Mouse (Mus musculus) CH12.LX (cell line): ENCODE measurements around the gene Sh2d4b. TPM values are rescaled to one million over a fixed set of nuclear protein-coding genes. Genes with fewer than 3 reads are reported as not detected.

Experiments
- DNase-seq: peaks from one replicate; pipeline ENCODE4 v3.0.0-alpha.2; 2013; ENCODE audit errors: extremely low read depth
- H3K27ac ChIP-seq: 2 replicates; pipeline ENCODE4 v1.5.1; 2012; ENCODE audit warnings: low read depth, mild to moderate bottlenecking, control low read depth, moderate library complexity; ENCODE audit not compliant: insufficient read depth
- H3K27me3 ChIP-seq: replicated peaks from 2 replicates; pipeline ENCODE3; 2012; ENCODE audit warnings: inconsistent platforms
- H3K36me3 ChIP-seq, 2 experiments: replicated peaks in 1 of 2; 2 replicates each; pipeline versions ENCODE3 to v1.6.1; 2012; ENCODE audit warnings: inconsistent platforms in 1 of 2, low read length in 1 of 2, mild to moderate bottlenecking in 1 of 2, mixed read lengths in 1 of 2, moderate library complexity in 1 of 2; ENCODE audit not compliant: control insufficient read depth in 1 of 2, insufficient read depth in 1 of 2
- H3K4me1 ChIP-seq, 2 experiments: 2 replicates each; pipeline ENCODE4 v1.6.1; 2012; ENCODE audit warnings: inconsistent platforms in 1 of 2, moderate library complexity in 1 of 2; ENCODE audit not compliant: insufficient read depth in 2 of 2, control insufficient read depth in 1 of 2
- H3K4me2 ChIP-seq: 2 replicates; pipeline ENCODE4 v1.6.1; 2012; ENCODE audit warnings: low read depth, mild to moderate bottlenecking, control low read depth; ENCODE audit not compliant: poor library complexity, insufficient read depth, severe bottlenecking
- H3K4me3 ChIP-seq, 3 experiments: fragments of 150-350 bp in 1 of 3; sonication (generic) in 1 of 3; replicated peaks in 1 of 3; 2 replicates each; pipeline versions ENCODE3 to v1.5.1; 2011 to 2012; ENCODE audit warnings: low read depth in 2 of 3, low read length in 2 of 3, mild to moderate bottlenecking in 2 of 3, moderate library complexity in 2 of 3, control low read depth in 1 of 3, improper control_type of control experiment in 1 of 3, inconsistent platforms in 1 of 3, mixed read lengths in 1 of 3; ENCODE audit not compliant: poor library complexity in 1 of 3
- H3K79me2 ChIP-seq: replicated peaks from 2 replicates; pipeline ENCODE4 v1.6.1; 2012; ENCODE audit warnings: mild to moderate bottlenecking, moderate library complexity; ENCODE audit not compliant: control insufficient read depth, poor library complexity, insufficient read depth, severe bottlenecking; ENCODE audit errors: extremely low read depth
- H3K9ac ChIP-seq: 2 replicates; pipeline ENCODE4 v1.6.1; 2012; ENCODE audit warnings: low read depth, mild to moderate bottlenecking, control low read depth, moderate library complexity; ENCODE audit not compliant: insufficient read depth
- H3K9me3 ChIP-seq: replicated peaks from 2 replicates; pipeline ENCODE3; 2012; ENCODE audit warnings: low read length, inconsistent platforms, mixed read lengths
- CHD2 ChIP-seq: IDR thresholded peaks from 2 replicates; pipeline ENCODE4 v1.6.1; 2011; ENCODE audit warnings: low read length, improper control_type of control experiment
- ELF1 ChIP-seq: IDR thresholded peaks from 2 replicates; pipeline ENCODE4 v1.6.1; 2014; ENCODE audit warnings: low read depth, mild to moderate bottlenecking, inconsistent platforms, low read length, improper control_type of control experiment
- EP300 ChIP-seq: IDR thresholded peaks from 2 replicates; pipeline ENCODE4 v1.6.1; 2011; ENCODE audit warnings: low read length, improper control_type of control experiment
- GABPA ChIP-seq: IDR thresholded peaks from 2 replicates; pipeline ENCODE4 v1.6.1; 2012; ENCODE audit warnings: low read depth, low read length, improper control_type of control experiment, inconsistent platforms; ENCODE audit not compliant: insufficient replicate concordance
- IRF4 ChIP-seq: IDR thresholded peaks from 2 replicates; pipeline ENCODE4 v1.6.1; 2014; ENCODE audit warnings: low read depth, mild to moderate bottlenecking, inconsistent platforms, low read length, improper control_type of control experiment
- JUN ChIP-seq: IDR thresholded peaks from 2 replicates; pipeline ENCODE4 v1.6.1; 2011; ENCODE audit warnings: low read depth, mild to moderate bottlenecking, low read length, improper control_type of control experiment, moderate library complexity; ENCODE audit not compliant: insufficient read depth
- MAZ ChIP-seq: IDR thresholded peaks from 2 replicates; pipeline ENCODE4 v1.6.1; 2012; ENCODE audit warnings: low read depth, mild to moderate bottlenecking, inconsistent platforms, low read length, improper control_type of control experiment, moderate library complexity
- MEF2A ChIP-seq: IDR thresholded peaks from 2 replicates; pipeline ENCODE4 v1.6.1; 2014; ENCODE audit warnings: low read depth, mild to moderate bottlenecking, inconsistent platforms, low read length, improper control_type of control experiment, borderline replicate concordance
- NELFE ChIP-seq: IDR thresholded peaks from 2 replicates; pipeline ENCODE4 v1.6.1; 2011; ENCODE audit warnings: low read depth, low read length, improper control_type of control experiment
- RAD21 ChIP-seq: IDR thresholded peaks from 2 replicates; pipeline ENCODE4 v1.6.1; 2011; ENCODE audit warnings: low read depth, mild to moderate bottlenecking, low read length, improper control_type of control experiment, moderate library complexity
- SIN3A ChIP-seq: IDR thresholded peaks from 2 replicates; pipeline ENCODE4 v1.6.1; 2012; ENCODE audit warnings: low read length, improper control_type of control experiment, inconsistent platforms
- SMC3 ChIP-seq: IDR thresholded peaks from 2 replicates; pipeline ENCODE4 v1.6.1; 2011; ENCODE audit warnings: low read depth, low read length, improper control_type of control experiment
- TBP ChIP-seq: conservative IDR thresholded peaks from 2 replicates; pipeline ENCODE4 v1.6.1; 2011; ENCODE audit warnings: low read depth, low read length, improper control_type of control experiment
- UBTF ChIP-seq: IDR thresholded peaks from 2 replicates; pipeline ENCODE4 v1.6.1; 2012; ENCODE audit warnings: low read depth, mild to moderate bottlenecking, inconsistent platforms, low read length, improper control_type of control experiment, moderate library complexity
- USF2 ChIP-seq: conservative IDR thresholded peaks from 2 replicates; pipeline ENCODE4 v1.6.1; 2011; ENCODE audit warnings: low read depth, low read length, improper control_type of control experiment
- ZKSCAN1 ChIP-seq: IDR thresholded peaks from 2 replicates; pipeline ENCODE4 v1.6.1; 2012; ENCODE audit warnings: low read depth, inconsistent platforms, low read length, improper control_type of control experiment, borderline replicate concordance
- dilution Hi-C: fragments of 300-500 bp; cut with MboI; formaldehyde crosslinking; loops from 2 replicates; pipeline ENCODE4 v1.14.3; 2020; ENCODE audit warnings: low sequenced_read_pairs; ENCODE audit not compliant: extremely low pct_unique_long_range_greater_than_20kb, extremely low pct_ligation_motif_present
- in situ Hi-C: fragments of 300-500 bp; cut with MboI; formaldehyde crosslinking; loops from 3 replicates; pipeline ENCODE4 v1.14.3; 2019; ENCODE audit warnings: low sequenced_read_pairs, low pct_ligation_motif_present, low pct_unique_long_range_greater_than_20kb, mixed read lengths
- polyA plus RNA-seq: library from polyadenylated mRNA; unstranded; fragments of >175 nt; gene quantifications from 2 replicates; pipeline ENCODE4 v1.2.1, GENCODE M21; 2012; ENCODE audit warnings: low read depth; ENCODE audit not compliant: insufficient read length
- total RNA-seq, 2 experiments: library from RNA; depleted of rRNA; stranded (reverse); fragments of 300-350 nt in 1 of 2; fragments of >200 nt in 1 of 2; gene quantifications; 2 replicates each; pipeline ENCODE4 v1.2.3; 2012 to 2014

Gene Sh2d4b
- total and polyA plus RNA-seq, 3 experiments = 0.04 to 0.17 TPM; not detected in 1

- Histone ChIP-seq H3K27me3 (no peaks in the 10 kb centered on the region), H3K79me2 (no peaks in the 10 kb centered on the region; the same call in 1 of the 2 replicates), H3K27ac (no peak overlapping the region), H3K4me2 (no peak overlapping the region), H3K36me3 (peaks cover 22 to 88% of the 10 kb centered on the region in 2 experiments), H3K4me3 (no peak overlapping the region), H3K9ac (no peak overlapping the region), H3K9me3 (no peaks in the 10 kb centered on the region), H3K4me1 (peaks cover 3 to 38% of the 10 kb centered on the region in 2 experiments; a peak in 3 of 4 replicates)
- dilution Hi-C loops = no loop called here
- no peak for DNase-seq
- in situ Hi-C loops = loop anchor here (10.0 kb wide), 1 partner anchor 115 kb away; no protein-coding TSS in a partner anchor
- TF ChIP-seq ZKSCAN1 = no peak
- no peak for TF ChIP-seq UBTF
- no peak for TF ChIP-seq TBP
- no peak for TF ChIP-seq SIN3A
- TF ChIP-seq CHD2 = no peak
- no peak for TF ChIP-seq NELFE
- TF ChIP-seq SMC3 = no peak
These were observed 26.5 kb upstream of the Sh2d4b start for GRCm38 (mm10) chr14:40919521-40919920.

GRCm38 (mm10) chr14:40918477-40918876 lies 25.4 kb upstream of the Sh2d4b start:
- Histone ChIP-seq H3K9me3 (no peaks in the 10 kb centered on the region), H3K27me3 (no peaks in the 10 kb centered on the region), H3K27ac (no peak overlapping the region), H3K4me2 (no peak overlapping the region), H3K4me3 (no peak overlapping the region), H3K9ac (no peak overlapping the region), H3K4me1 (peaks cover 0 to 28% of the 10 kb centered on the region in 2 experiments; a peak in 2 of 4 replicates), H3K79me2 (no peaks in the 10 kb centered on the region), H3K36me3 (peaks cover 31 to 91% of the 10 kb centered on the region in 2 experiments)
- in situ Hi-C loops = loop anchor here (10.0 kb wide), 1 partner anchor 116 kb away; no protein-coding TSS in a partner anchor
- TF ChIP-seq MAZ (no peak), IRF4 (no peak), GABPA (no peak), ELF1 (no peak), EP300 (no peak), JUN (no peak), RAD21 (no peak), USF2 (no peak), MEF2A (no peak)
- dilution Hi-C loops = no loop called here
- DNase-seq = no peak
